Mouse (Mus musculus) layer of hippocampus, adult 8-10 months (tissue): ENCODE measurements around the gene Acsl3. TPM values are rescaled to one million over a fixed set of nuclear protein-coding genes. Genes with fewer than 3 reads are reported as not detected.
A peak's percentile ranks its signal among the peaks of the same experiment; 100 is the strongest.

Experiments used
- DNase-seq, 2 experiments: peaks; one replicate each; pipeline ENCODE4 v3.0.0; 2022; ENCODE audit warnings: low spot score in 2 of 2
- total RNA-seq, 4 experiments: library from RNA; stranded (reverse); gene quantifications; 2 replicates each; pipeline ENCODE4 v1.2.4; 2022

Gene Acsl3
- total RNA-seq, 4 experiments from 2014 or later, result 163 to 191 (median 171) TPM

GRCm38 (mm10) chr1:78742198-78742597 is 84.6 kb downstream of the Acsl3 start:
- peak; percentile 64 to 71 for DNase-seq

- DNase-seq, result no peak
These were observed 85.7 kb downstream of the Acsl3 start for GRCm38 (mm10) chr1:78743318-78743717.

- DNase-seq, result peak; percentile 81 to 84
These were observed 87.7 kb downstream of the Acsl3 start for GRCm38 (mm10) chr1:78745230-78745777.

Other genes with a start within 250 kb of the Acsl3 start
- 10 to 100 TPM; 61.7 to 74.3 (median 68.0) TPM for gene Farsb, start 168.9 kb upstream of the Acsl3 start, total RNA-seq
- gene Mogat1, start 146.8 kb upstream of the Acsl3 start, total RNA-seq, result 1 to 10 TPM in 1 of 4 experiments, under 1 TPM in 1, not detected in 2; 0.43 to 1.6 TPM
- 1 to 10 TPM; 1.0 to 1.5 (median 1.3) TPM for gene BC035947, start 145.7 kb upstream of the Acsl3 start, total RNA-seq
- 10 to 100 TPM; 19.6 to 33.4 (median 22.8) TPM for gene Utp14b, start 213 bp downstream of the Acsl3 start, total RNA-seq
- gene Kcne4, start 158.9 kb downstream of the Acsl3 start, total RNA-seq, result 1 to 10 TPM in 2 of 4 experiments, under 1 TPM in 2; 0.59 to 1.4 (median 0.92) TPM